Mouse (Mus musculus) brain, embryonic 14.5 days (tissue): ENCODE measurements around the gene Grb2.

Source experiments
- CTCF ChIP-seq: fragments of 200-500 bp; IDR thresholded peaks from 2 replicates; pipeline ENCODE4 v1.5.1; 2012; ENCODE audit warnings: inconsistent platforms, mild to moderate bottlenecking, moderate library complexity, borderline replicate concordance; ENCODE audit not compliant: insufficient read depth, insufficient read length; ENCODE audit errors: extremely low read depth
- POLR2A ChIP-seq: fragments of 200-500 bp; IDR thresholded peaks from 2 replicates; pipeline ENCODE4 v1.6.1; 2012; ENCODE audit warnings: mild to moderate bottlenecking, inconsistent platforms, borderline replicate concordance; ENCODE audit not compliant: poor library complexity, insufficient read depth, insufficient read length, severe bottlenecking; ENCODE audit errors: extremely low read depth

DNA sequence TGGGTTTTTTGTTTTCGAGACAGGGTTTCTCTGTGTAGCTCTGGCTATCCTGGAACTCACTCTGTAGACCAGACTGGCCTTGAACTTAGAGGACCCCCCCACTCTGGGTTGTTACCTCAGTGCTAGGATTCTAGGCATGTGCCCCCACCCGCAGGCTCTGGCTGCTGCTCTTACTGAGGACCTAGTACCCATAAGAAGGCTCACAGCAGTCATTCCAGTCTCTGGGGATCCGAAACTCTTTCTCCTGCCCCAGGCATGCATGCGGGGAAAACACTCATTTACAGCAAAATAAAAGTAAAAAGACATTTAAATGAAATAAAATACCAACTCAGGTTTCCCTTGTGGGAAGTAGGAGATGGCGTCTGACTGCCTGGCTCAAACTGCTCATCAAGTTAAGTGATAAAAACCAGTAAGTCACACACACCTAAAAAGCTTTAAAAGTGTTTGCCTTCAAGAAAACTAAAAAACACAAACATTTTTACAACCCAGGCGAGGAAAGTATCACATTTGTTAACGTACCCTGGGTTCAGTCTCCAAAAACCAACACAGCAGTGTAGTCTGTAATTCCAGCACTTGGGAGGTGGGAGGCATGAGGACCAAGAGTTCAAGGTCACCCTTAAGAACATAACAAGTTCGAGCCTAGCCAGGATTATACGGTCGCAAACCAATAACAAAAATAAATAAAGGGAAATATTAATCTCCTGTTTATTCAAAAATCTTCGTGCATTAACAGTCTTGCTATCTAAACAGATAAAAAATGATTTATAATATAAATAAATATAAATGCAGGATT, 81.4 kb downstream of the Grb2 start:
- no peak for TF ChIP-seq POLR2A
- no peak for TF ChIP-seq CTCF
